Mouse (Mus musculus) liver, adult 2 months (tissue): ENCODE measurements around the gene Rps10.

ENCODE experiments used
- CTCF ChIP-seq: fragments of 200-500 bp; IDR thresholded peaks from 2 replicates; pipeline ENCODE4 v1.5.1; 2011; ENCODE audit warnings: low read depth, low read length, control low read depth
- POLR2A ChIP-seq: fragments of 200-500 bp; IDR thresholded peaks from 2 replicates; pipeline ENCODE4 v1.6.1; 2011; ENCODE audit warnings: low read length, control low read depth; ENCODE audit not compliant: insufficient read depth; ENCODE audit errors: extremely low read depth

DNA sequence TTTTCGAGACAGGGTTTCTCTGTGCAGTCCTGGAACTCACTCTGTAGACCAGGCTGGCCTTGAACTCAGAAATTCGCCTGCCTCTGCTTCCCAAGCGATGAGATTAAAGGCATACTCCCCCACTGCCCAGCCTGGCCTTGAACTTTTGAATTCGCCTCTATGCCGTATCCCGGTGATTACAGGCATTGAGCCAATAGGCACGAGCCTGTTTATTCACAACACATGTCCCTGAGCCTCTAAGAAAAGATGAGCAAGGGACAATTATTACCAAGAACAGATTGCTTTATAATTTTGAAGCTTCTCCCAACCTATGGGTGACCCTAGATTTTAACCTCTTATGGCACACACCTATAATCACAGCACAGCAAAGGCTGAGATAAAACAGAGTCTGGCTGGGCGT lies 8.1 kb downstream of the Rps10 start:
- TF ChIP-seq CTCF = no peak
- TF ChIP-seq POLR2A = no peak
